Comparison of ENCODE assay signal across 8 mouse cellular contexts in genomic region chr11:82890342-82890762, GRCm38 (mm10). TPM values are rescaled to one million over a fixed set of nuclear protein-coding genes. Genes with fewer than 3 reads are reported as not detected.
A peak's percentile ranks its signal among the peaks of the same experiment; 100 is the strongest.
DNase-seq lines count a peak whose midpoint lies in the region; ATAC-seq lines count a peak whose summit lies in the region.

Gene Rad51d (minus strand): TSS chr11:82890614.

- ATAC-seq in intestine, embryonic 14.5 days (replicated peaks; ENCODE audit: low FRiP score, low TSS enrichment, low read depth), result peak; percentile 90

- H3K27ac ChIP-seq in intestine, embryonic 14.5 days (ENCODE audit: low read depth), result peak within 1 kb of the TSS; percentile 29

- H3K4me1 ChIP-seq in intestine, embryonic 14.5 days (replicated peaks; ENCODE audit: control insufficient read depth, insufficient read depth, low read length), result peaks cover 16% of the 10 kb centered on the region; the same call in 1 of the 2 replicates

- no peaks in the 10 kb centered on the region for H3K27me3 ChIP-seq in intestine, embryonic 14.5 days (replicated peaks; ENCODE audit: control insufficient read depth, insufficient read depth, low read length)

- H3K9ac ChIP-seq in intestine, embryonic 14.5 days (ENCODE audit: low read length), result peak within 1 kb of the TSS; percentile 57

- H3K36me3 ChIP-seq in intestine, embryonic 14.5 days (ENCODE audit: control insufficient read depth, insufficient read depth, low read length), result no peaks in the 10 kb centered on the region

- peak within 1 kb of the TSS; percentile 62 for H3K4me3 ChIP-seq in intestine, embryonic 14.5 days (ENCODE audit: low read depth, low read length)

- under 1% methylated on average over 24 of the region's 26 CpGs for WGBS in intestine, embryonic 14.5 days

- DNase-seq in adrenal gland, adult (ENCODE audit: inconsistent age in 2 of 2, low spot score in 1 of 2), result peak; percentile 95 to 98
- peak; percentile 97 for DNase-seq in embryo, embryonic 10.5 days (ENCODE audit: low spot score)
- DNase-seq in gastrocnemius, postnatal 25 days, result peak; percentile 89
- DNase-seq in intestine, embryonic 14.5 days (ENCODE audit: low spot score), result peak; percentile 97
- DNase-seq in left cerebral cortex, postnatal 14 days (ENCODE audit: low spot score in 2 of 2), result peak; percentile 90 to 94
- peak; percentile 93 for DNase-seq in mesoderm, embryonic 11.5 days (ENCODE audit: low read depth, low spot score)
- DNase-seq in right cerebral cortex, postnatal 36 days (ENCODE audit: low spot score in 2 of 2), result peak; percentile 86 to 87
- peak; percentile 92 for DNase-seq in yolk sac, embryonic 10.5 days (ENCODE audit: low spot score)

- intact Hi-C loops in left cerebral cortex, postnatal 14 days (cut with DNase I), result loop anchor here (5.0 kb wide), 3 partner anchors 278 to 908 kb away; no protein-coding TSS in a partner anchor

- H3K4me2 ChIP-seq in intestine, embryonic 14.5 days (ENCODE audit: low read length), result peak within 1 kb of the TSS; percentile 90

- H3K9me3 ChIP-seq in intestine, embryonic 14.5 days (ENCODE audit: control insufficient read depth, low read length), result no peaks in the 10 kb centered on the region

RNA-seq across cellular contexts. Expression of gene Rad51d, which starts in this region (rescaled TPM):
- 1 to 10 TPM; 3.4 to 5.0 TPM for total RNA-seq in gastrocnemius, postnatal 25 days (2021)
- 14.7 and 15.4 TPM in 2 replicates for polyA plus RNA-seq in intestine, embryonic 14.5 days (2014; fragmentation: Nextera tagmentation; extraction: Ambion mirVana)
- total RNA-seq in left cerebral cortex, postnatal 14 days (2021), result 10 to 100 TPM; 11.9 to 14.5 TPM

Comparison
In these comparisons a context has a peak if more than half of its experiments do, and no peak if none do; other contexts are left out.
1. Peak in every context shown above with its lines: DNase-seq, ATAC-seq, H3K4me3 ChIP-seq and H3K27ac ChIP-seq.